Mouse (Mus musculus): ENCODE measurements around the gene Arhgef12. TPM values are rescaled to one million over a fixed set of nuclear protein-coding genes. Genes with fewer than 3 reads are reported as not detected.

Gene Arhgef12
- total and polyA plus RNA-seq, 3 experiments = 11.8 to 33.5 (median 14.7) TPM

GRCm38 (mm10) chr9:43107555-43107954 lies 516 bp upstream of the Arhgef12 start:
- no peaks in the 10 kb centered on the region for H3K27me3 ChIP-seq (ENCODE audit: control insufficient read depth in 1 of 2, insufficient read depth in 2 of 2, low read length in 2 of 2)

GRCm38 (mm10) chr9:43106426-43107186 lies 433 bp downstream of the Arhgef12 start:
- H3K79me2 ChIP-seq (ENCODE audit: control insufficient read depth, insufficient read depth, low read length, poor library complexity) = peaks cover 26% of the 10 kb centered on the region
- H3K4me1 ChIP-seq (ENCODE audit: control insufficient read depth in 1 of 2, insufficient read depth in 2 of 2, low read length in 2 of 2) = peaks cover 9 to 26% of the 10 kb centered on the region in 2 experiments
- H3K9me3 ChIP-seq (replicated peaks; ENCODE audit: insufficient read depth, low read length) = no peaks in the 10 kb centered on the region
- H3K4me3 ChIP-seq (ENCODE audit: control insufficient read depth in 1 of 2, insufficient read depth in 1 of 2, low read depth in 2 of 2, low read length in 2 of 2) = peak overlapping the region; percentile 82 to 86
- H3K36me3 ChIP-seq (ENCODE audit: control insufficient read depth in 1 of 2, insufficient read depth in 2 of 2, low read length in 2 of 2) = peaks cover 0 to 31% of the 10 kb centered on the region in 2 experiments; a peak in 2 of 4 replicates
- peak overlapping the region; percentile 86 for H3K27ac ChIP-seq (ENCODE audit: control insufficient read depth, low read depth, low read length)
- H3K9ac ChIP-seq (ENCODE audit: control insufficient read depth, low read depth, low read length, poor library complexity, severe bottlenecking) = peak overlapping the region; percentile 92
- no peak for DNase-seq (ENCODE audit: low read depth, low spot score)
- H3K27me3 ChIP-seq (ENCODE audit: control insufficient read depth in 1 of 2, insufficient read depth in 2 of 2, low read length in 2 of 2) = no peaks in the 10 kb centered on the region
- TF ChIP-seq NRF1 (IDR thresholded peaks at IDR 0.05; ENCODE audit: insufficient read depth, low read depth, low read length, poor library complexity, severe bottlenecking) (0 out of 2 replicates have a peak, but pooled peaks have one; percentile 21), MXI1 (IDR thresholded peaks at IDR 0.05; ENCODE audit: low read depth, low read length) (peak; percentile 29; the same call in 1 of the 2 replicates), GABPA (IDR thresholded peaks at IDR 0.05; ENCODE audit: low read depth, low read length) (no peak), ZKSCAN1 (IDR thresholded peaks at IDR 0.05; ENCODE audit: low read depth, low read length) (no peak), ZNF384 (IDR thresholded peaks at IDR 0.05; ENCODE audit: low read depth, low read length) (no peak), MYC (IDR thresholded peaks at IDR 0.05; ENCODE audit: low read depth, low read length) (0 out of 2 replicates have a peak, but pooled peaks have one; percentile 50), ZMIZ1 (IDR thresholded peaks at IDR 0.05; ENCODE audit: low read depth, low read length) (no peak), CTCF (IDR thresholded peaks at IDR 0.05 in 2 of 3, conservative IDR thresholded peaks at IDR 0.05 in 1 of 3; ENCODE audit: control insufficient read depth in 1 of 3, insufficient read depth in 1 of 3, low read depth in 2 of 3, low read length in 3 of 3, poor library complexity in 1 of 3, severe bottlenecking in 1 of 3) (no peak), KAT2A (conservative IDR thresholded peaks at IDR 0.05; ENCODE audit: low read depth, low read length) (no peak), RAD21 (IDR thresholded peaks at IDR 0.05; ENCODE audit: low read depth, low read length) (no peak), TBP (IDR thresholded peaks at IDR 0.05; ENCODE audit: low read depth, low read length) (no peak), TCF12 (IDR thresholded peaks at IDR 0.05; ENCODE audit: low read depth, low read length) (no peak), TAL1 (IDR thresholded peaks at IDR 0.05; ENCODE audit: low read length) (no peak), NELFE (IDR thresholded peaks at IDR 0.05; ENCODE audit: low read depth, low read length) (no peak), CHD2 (IDR thresholded peaks at IDR 0.05; ENCODE audit: low read length) (no peak), GATA1 (IDR thresholded peaks at IDR 0.05; ENCODE audit: low read depth, low read length) (no peak), MYB (IDR thresholded peaks at IDR 0.05; ENCODE audit: low read depth, low read length) (no peak), BHLHE40 (IDR thresholded peaks at IDR 0.05; ENCODE audit: borderline replicate concordance, low read depth, low read length) (no peak), CHD1 (IDR thresholded peaks at IDR 0.05; ENCODE audit: low read depth, low read length) (no peak), MAZ (IDR thresholded peaks at IDR 0.05; ENCODE audit: low read depth, low read length) (no peak), MEF2A (IDR thresholded peaks at IDR 0.05; ENCODE audit: extremely low read depth, insufficient replicate concordance, low read depth, low read length, poor library complexity, severe bottlenecking) (no peak), SMC3 (IDR thresholded peaks at IDR 0.05; ENCODE audit: low read depth, low read length) (no peak), RCOR1 (IDR thresholded peaks at IDR 0.05; ENCODE audit: low read depth, low read length) (peak; percentile 41; the same call in 1 of the 2 replicates), ZC3H11A (IDR thresholded peaks at IDR 0.05; ENCODE audit: low read depth, low read length) (no peak), POLR2AphosphoS5 (IDR thresholded peaks at IDR 0.05; ENCODE audit: borderline replicate concordance, low read depth, low read length) (no peak)

More at GRCm38 (mm10) chr9:43107555-43107954, 516 bp upstream of the Arhgef12 start:
- TF ChIP-seq JUND (IDR thresholded peaks at IDR 0.05; ENCODE audit: low read depth, low read length) (0 out of 2 replicates have a peak, but pooled peaks have one; percentile 18), CHD2 (IDR thresholded peaks at IDR 0.05; ENCODE audit: low read length) (no peak), SIN3A (IDR thresholded peaks at IDR 0.05; ENCODE audit: low read length) (peak; percentile 13; the same call in 1 of the 2 replicates)
- no peaks in the 10 kb centered on the region for H3K9me3 ChIP-seq (replicated peaks; ENCODE audit: insufficient read depth, low read length)
- no peak for DNase-seq (ENCODE audit: low read depth, low spot score)
- H3K79me2 ChIP-seq (ENCODE audit: control insufficient read depth, insufficient read depth, low read length, poor library complexity) = peaks cover 26% of the 10 kb centered on the region
- H3K9ac ChIP-seq (ENCODE audit: control insufficient read depth, low read depth, low read length, poor library complexity, severe bottlenecking) = no peak overlapping the region
- H3K4me1 ChIP-seq (ENCODE audit: control insufficient read depth in 1 of 2, insufficient read depth in 2 of 2, low read length in 2 of 2) = peaks cover 9 to 26% of the 10 kb centered on the region in 2 experiments
- H3K4me3 ChIP-seq (ENCODE audit: control insufficient read depth in 1 of 2, insufficient read depth in 1 of 2, low read depth in 2 of 2, low read length in 2 of 2) = no peak overlapping the region
- peaks cover 0 to 27% of the 10 kb centered on the region in 2 experiments; a peak in 2 of 4 replicates for H3K36me3 ChIP-seq (ENCODE audit: control insufficient read depth in 1 of 2, insufficient read depth in 2 of 2, low read length in 2 of 2)
- H3K27ac ChIP-seq (ENCODE audit: control insufficient read depth, low read depth, low read length) = no peak overlapping the region

All from MEL (cell line).